Mouse (Mus musculus): ENCODE data around the gene Fnip2. TPM values are rescaled to one million over a fixed set of nuclear protein-coding genes. Genes with fewer than 3 reads are reported as not detected.

Fnip2 gene
- polyA plus RNA-seq, 1 experiment from 2014 or later = 6.4 TPM

GRCm38 (mm10) chr3:79495151-79495550 is 72.4 kb downstream of the Fnip2 start:
- Histone ChIP-seq H3K9ac (replicated peaks) (no peak overlapping the region), H3K27me3 (no peaks in the 10 kb centered on the region), H3K4me1 (replicated peaks) (no peaks in the 10 kb centered on the region), H3K4me2 (no peak overlapping the region), H3K9me3 (no peaks in the 10 kb centered on the region), H3K4me3 (replicated peaks) (no peak overlapping the region), H3K36me3 (peaks cover 35% of the 10 kb centered on the region), H3K27ac (no peak overlapping the region)
- whole genome bisulfite sequencing = 85% methylated on average over 7 of the region's 7 CpGs
- ATAC-seq (ENCODE audit: insufficient number of reproducible peaks, insufficient read depth, low FRiP score, low TSS enrichment, low read depth) = no peak

- peaks cover 32% of the 10 kb centered on the region for H3K36me3 ChIP-seq
- no peaks in the 10 kb centered on the region for H3K27me3 ChIP-seq
- no peaks in the 10 kb centered on the region for H3K9me3 ChIP-seq
- 88% methylated on average over 8 of the region's 8 CpGs for WGBS
- no peak overlapping the region for H3K27ac ChIP-seq
- H3K4me1 ChIP-seq (replicated peaks) = no peaks in the 10 kb centered on the region
- no peak for ATAC-seq (ENCODE audit: insufficient number of reproducible peaks, insufficient read depth, low FRiP score, low TSS enrichment, low read depth)
- no peak overlapping the region for H3K9ac ChIP-seq (replicated peaks)
- H3K4me3 ChIP-seq (replicated peaks) = no peak overlapping the region
- no peak overlapping the region for H3K4me2 ChIP-seq
Measured at GRCm38 (mm10) chr3:79494028-79494427, 73.6 kb downstream of the Fnip2 start.

GRCm38 (mm10) chr3:79493064-79493463 is 74.5 kb downstream of the Fnip2 start:
- H3K9ac ChIP-seq (replicated peaks) = no peak overlapping the region
- no peak for ATAC-seq (ENCODE audit: insufficient number of reproducible peaks, insufficient read depth, low FRiP score, low TSS enrichment, low read depth)
- no peak overlapping the region for H3K4me3 ChIP-seq (replicated peaks)
- no peaks in the 10 kb centered on the region for H3K27me3 ChIP-seq
- no peaks in the 10 kb centered on the region for H3K9me3 ChIP-seq
- H3K36me3 ChIP-seq = peaks cover 38% of the 10 kb centered on the region
- H3K4me1 ChIP-seq (replicated peaks) = no peaks in the 10 kb centered on the region
- WGBS = 97% methylated on average over 10 of the region's 10 CpGs
- no peak overlapping the region for H3K27ac ChIP-seq
- no peak overlapping the region for H3K4me2 ChIP-seq

- H3K4me2 ChIP-seq = no peak overlapping the region
- peaks cover 44% of the 10 kb centered on the region for H3K36me3 ChIP-seq
- H3K4me3 ChIP-seq (replicated peaks) = no peak overlapping the region
- no peaks in the 10 kb centered on the region for H3K27me3 ChIP-seq
- 89% methylated on average over 3 of the region's 3 CpGs for WGBS
- no peak overlapping the region for H3K9ac ChIP-seq (replicated peaks)
- no peak overlapping the region for H3K27ac ChIP-seq
- no peaks in the 10 kb centered on the region for H3K9me3 ChIP-seq
- ATAC-seq (ENCODE audit: insufficient number of reproducible peaks, insufficient read depth, low FRiP score, low TSS enrichment, low read depth) = no peak
- H3K4me1 ChIP-seq (replicated peaks) = no peaks in the 10 kb centered on the region
Measured at GRCm38 (mm10) chr3:79491614-79492013, 76.0 kb downstream of the Fnip2 start.

DNA sequence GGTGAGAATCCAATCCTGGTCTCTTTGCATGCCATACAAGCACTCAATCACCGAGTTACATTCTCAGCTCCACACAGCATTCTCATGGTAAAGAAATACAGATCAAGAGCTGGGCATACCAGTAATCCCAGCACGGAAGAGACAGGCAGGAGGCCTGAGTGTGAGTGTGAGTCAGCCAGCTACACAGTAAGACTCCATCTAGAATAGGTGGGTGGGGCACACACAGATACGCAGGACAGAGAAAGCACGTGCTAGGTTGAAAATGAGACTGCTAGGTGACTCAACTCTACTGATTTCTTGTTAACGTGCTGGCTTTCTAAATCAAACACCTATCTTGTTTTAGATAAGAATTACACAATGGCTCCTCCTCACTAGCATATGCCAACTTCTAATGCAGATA is 77.5 kb downstream of the Fnip2 start:
- no peak overlapping the region for H3K4me2 ChIP-seq
- H3K4me1 ChIP-seq (replicated peaks) = no peaks in the 10 kb centered on the region
- no peaks in the 10 kb centered on the region for H3K9me3 ChIP-seq
- no peak overlapping the region for H3K4me3 ChIP-seq (replicated peaks)
- ATAC-seq (ENCODE audit: insufficient number of reproducible peaks, insufficient read depth, low FRiP score, low TSS enrichment, low read depth) = no peak
- WGBS = 94% methylated on average over 5 of the region's 5 CpGs
- H3K36me3 ChIP-seq = peaks cover 52% of the 10 kb centered on the region
- no peak overlapping the region for H3K27ac ChIP-seq
- no peak overlapping the region for H3K9ac ChIP-seq (replicated peaks)
- no peaks in the 10 kb centered on the region for H3K27me3 ChIP-seq

GRCm38 (mm10) chr3:79488025-79488424 is 79.6 kb downstream of the Fnip2 start:
- H3K27ac ChIP-seq = no peak overlapping the region
- peaks cover 60% of the 10 kb centered on the region for H3K36me3 ChIP-seq
- H3K4me2 ChIP-seq = no peak overlapping the region
- 94% methylated on average over 7 of the region's 7 CpGs for WGBS
- peaks cover 3% of the 10 kb centered on the region; the same call in 1 of the 2 replicates for H3K4me1 ChIP-seq (replicated peaks)
- peaks cover 8% of the 10 kb centered on the region for H3K9me3 ChIP-seq
- no peak overlapping the region for H3K9ac ChIP-seq (replicated peaks)
- no peak for ATAC-seq (ENCODE audit: insufficient number of reproducible peaks, insufficient read depth, low FRiP score, low TSS enrichment, low read depth)
- no peak overlapping the region for H3K4me3 ChIP-seq (replicated peaks)
- no peaks in the 10 kb centered on the region for H3K27me3 ChIP-seq

DNA sequence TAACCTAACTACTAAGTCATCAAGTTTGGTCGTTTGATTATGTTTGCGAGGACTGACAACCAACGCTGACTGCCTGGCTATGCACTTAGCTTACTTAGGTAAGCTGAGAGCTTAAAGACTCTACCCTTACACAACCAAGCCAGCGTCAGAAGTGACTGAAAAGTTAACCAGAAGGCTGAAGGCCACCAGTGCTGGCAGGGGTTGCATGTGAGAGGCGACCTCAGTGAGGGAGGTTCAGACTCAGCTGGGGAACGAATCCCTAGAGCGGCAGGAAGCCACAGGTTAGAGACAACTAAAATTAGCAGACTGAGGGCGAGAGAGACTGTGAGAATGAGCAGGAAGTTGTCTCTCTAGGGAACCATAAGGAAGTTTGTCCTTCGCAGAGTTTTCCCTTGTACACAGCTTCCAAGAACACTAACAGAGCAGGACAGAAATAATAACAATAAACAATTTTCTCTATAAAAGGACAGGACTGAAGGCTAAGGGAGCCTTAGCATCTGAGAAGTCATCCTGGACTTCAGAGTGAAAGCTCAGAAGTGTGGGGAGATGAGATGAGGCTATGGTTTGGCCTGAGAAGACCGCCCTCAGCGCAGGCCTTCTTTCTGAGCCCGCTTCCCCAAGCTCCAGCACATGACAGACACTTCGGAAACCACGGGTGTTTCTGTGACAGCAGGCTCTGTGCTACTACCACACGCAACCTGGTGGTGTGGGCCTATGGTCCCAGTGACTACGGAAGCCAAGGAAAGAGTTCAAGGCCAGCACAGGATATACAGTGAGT is 83.1 kb downstream of the Fnip2 start:
- Histone ChIP-seq H3K9ac (replicated peaks) (no peak overlapping the region), H3K4me1 (replicated peaks) (peaks cover 3% of the 10 kb centered on the region; the same call in 1 of the 2 replicates), H3K27me3 (no peaks in the 10 kb centered on the region), H3K36me3 (peaks cover 72% of the 10 kb centered on the region), H3K27ac (0 out of 2 replicates have a peak overlapping the region, but pooled peaks have one; percentile 29), H3K9me3 (peaks cover 8% of the 10 kb centered on the region), H3K4me3 (replicated peaks) (no peak overlapping the region), H3K4me2 (no peak overlapping the region)
- WGBS = 85% methylated on average over 16 of the region's 16 CpGs
- ATAC-seq (ENCODE audit: insufficient number of reproducible peaks, insufficient read depth, low FRiP score, low TSS enrichment, low read depth) = no peak

DNA sequence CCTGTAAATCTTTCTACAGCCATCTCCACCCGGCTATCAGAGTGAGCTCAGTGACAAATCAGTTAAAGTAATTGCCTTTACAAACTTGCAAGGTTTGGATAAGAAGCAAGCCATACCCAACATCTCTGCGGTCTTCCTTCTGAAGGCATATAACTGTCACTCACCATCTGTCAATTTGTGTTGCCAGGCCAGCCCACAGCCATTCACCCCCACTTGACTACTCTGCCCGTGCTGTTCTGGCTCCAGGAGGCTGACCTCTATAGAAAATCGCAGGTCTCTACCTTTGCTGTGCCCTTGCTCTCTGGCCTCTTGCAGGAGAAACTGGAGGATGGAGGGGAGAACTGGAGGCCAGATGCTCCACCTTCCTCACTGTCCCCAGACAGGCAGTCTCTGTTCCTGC is 88.7 kb downstream of the Fnip2 start:
- H3K9me3 ChIP-seq = peaks cover 7% of the 10 kb centered on the region
- H3K4me1 ChIP-seq (replicated peaks) = no peaks in the 10 kb centered on the region
- H3K27ac ChIP-seq = no peak overlapping the region
- WGBS = 63% methylated on average over 4 of the region's 4 CpGs
- H3K27me3 ChIP-seq = no peaks in the 10 kb centered on the region
- peaks cover 60% of the 10 kb centered on the region for H3K36me3 ChIP-seq
- no peak for ATAC-seq (ENCODE audit: insufficient number of reproducible peaks, insufficient read depth, low FRiP score, low TSS enrichment, low read depth)
- H3K9ac ChIP-seq (replicated peaks) = no peak overlapping the region
- no peak overlapping the region for H3K4me3 ChIP-seq (replicated peaks)
- H3K4me2 ChIP-seq = no peak overlapping the region

- Histone ChIP-seq H3K36me3 (peaks cover 55% of the 10 kb centered on the region), H3K27me3 (no peaks in the 10 kb centered on the region), H3K4me1 (replicated peaks) (no peaks in the 10 kb centered on the region), H3K4me2 (no peak overlapping the region), H3K4me3 (replicated peaks) (no peak overlapping the region), H3K9me3 (peaks cover 3% of the 10 kb centered on the region), H3K27ac (no peak overlapping the region), H3K9ac (replicated peaks) (no peak overlapping the region)
- ATAC-seq (ENCODE audit: insufficient number of reproducible peaks, insufficient read depth, low FRiP score, low TSS enrichment, low read depth) = no peak
- WGBS = 80% methylated on average over 8 of the region's 8 CpGs
Measured at GRCm38 (mm10) chr3:79478400-79478799, 89.2 kb downstream of the Fnip2 start.

DNA sequence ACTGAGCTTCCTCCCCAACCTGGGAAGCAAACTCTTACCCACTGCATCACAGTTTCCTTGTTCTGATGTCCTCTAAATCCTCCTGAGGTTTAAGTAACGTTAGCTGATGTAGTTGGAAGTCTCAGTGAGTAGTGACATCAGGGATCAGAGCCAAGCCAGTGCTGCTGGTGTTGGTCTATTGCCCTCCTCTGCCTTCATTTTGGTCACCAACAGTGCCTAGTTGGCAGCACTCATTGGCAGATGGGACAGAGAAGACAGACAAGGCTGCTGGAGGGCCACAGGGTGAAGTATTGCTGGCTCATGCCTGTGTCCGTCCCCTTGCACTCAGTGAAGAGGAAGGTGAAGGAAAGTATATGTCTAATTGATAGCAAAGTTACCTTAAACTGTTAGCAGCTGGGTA is 91.6 kb downstream of the Fnip2 start:
- 85% methylated on average over 2 of the region's 2 CpGs for WGBS
- H3K36me3 ChIP-seq = peaks cover 45% of the 10 kb centered on the region
- no peak overlapping the region for H3K27ac ChIP-seq
- no peak overlapping the region for H3K9ac ChIP-seq (replicated peaks)
- H3K4me2 ChIP-seq = no peak overlapping the region
- H3K4me3 ChIP-seq (replicated peaks) = no peak overlapping the region
- H3K9me3 ChIP-seq = no peaks in the 10 kb centered on the region
- H3K27me3 ChIP-seq = no peaks in the 10 kb centered on the region
- H3K4me1 ChIP-seq (replicated peaks) = no peaks in the 10 kb centered on the region
- ATAC-seq (ENCODE audit: insufficient number of reproducible peaks, insufficient read depth, low FRiP score, low TSS enrichment, low read depth) = no peak

DNA sequence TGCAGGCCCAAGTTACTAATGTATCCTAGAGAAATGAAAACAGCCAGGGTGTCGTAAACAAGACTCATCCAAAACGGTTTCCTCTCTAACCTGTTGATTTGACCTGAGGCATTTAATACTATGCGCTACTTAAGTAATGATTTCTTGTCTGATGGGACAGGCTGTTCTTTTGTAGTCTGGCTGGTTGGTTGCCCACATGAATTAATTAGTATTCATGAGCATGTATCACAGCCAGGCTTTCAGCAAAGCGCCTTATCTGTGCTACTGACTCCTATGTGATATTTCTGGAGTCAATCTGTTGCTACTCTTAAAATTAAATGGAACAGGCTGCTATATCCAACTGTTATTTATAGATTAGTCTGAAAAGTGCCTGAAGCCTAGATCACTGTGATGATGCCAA is 92.7 kb downstream of the Fnip2 start:
- H3K4me3 ChIP-seq (replicated peaks) = no peak overlapping the region
- peaks cover 34% of the 10 kb centered on the region for H3K36me3 ChIP-seq
- no peak overlapping the region for H3K27ac ChIP-seq
- H3K27me3 ChIP-seq = no peaks in the 10 kb centered on the region
- no peaks in the 10 kb centered on the region for H3K9me3 ChIP-seq
- H3K9ac ChIP-seq (replicated peaks) = no peak overlapping the region
- H3K4me1 ChIP-seq (replicated peaks) = no peaks in the 10 kb centered on the region
- no peak overlapping the region for H3K4me2 ChIP-seq
- no peak for ATAC-seq (ENCODE audit: insufficient number of reproducible peaks, insufficient read depth, low FRiP score, low TSS enrichment, low read depth)
- 82% methylated on average over 4 of the region's 4 CpGs for WGBS

GRCm38 (mm10) chr3:79472362-79472761 is 95.2 kb downstream of the Fnip2 start:
- Histone ChIP-seq H3K36me3 (peaks cover 23% of the 10 kb centered on the region), H3K4me1 (replicated peaks) (no peaks in the 10 kb centered on the region), H3K9ac (replicated peaks) (no peak overlapping the region), H3K27me3 (no peaks in the 10 kb centered on the region), H3K4me2 (no peak overlapping the region), H3K27ac (no peak overlapping the region), H3K4me3 (replicated peaks) (no peak overlapping the region), H3K9me3 (no peaks in the 10 kb centered on the region)
- no peak for ATAC-seq (ENCODE audit: insufficient number of reproducible peaks, insufficient read depth, low FRiP score, low TSS enrichment, low read depth)
- 94% methylated on average over 5 of the region's 5 CpGs for WGBS
